Mouse (Mus musculus): ENCODE measurements at regions not wholly inside any gene's neighbourhood (a gene's known extent, or its start where the extent isn't known, plus 50 kb on each side); places are given as distances from the start of the nearest gene placed in this dataset.

DNA sequence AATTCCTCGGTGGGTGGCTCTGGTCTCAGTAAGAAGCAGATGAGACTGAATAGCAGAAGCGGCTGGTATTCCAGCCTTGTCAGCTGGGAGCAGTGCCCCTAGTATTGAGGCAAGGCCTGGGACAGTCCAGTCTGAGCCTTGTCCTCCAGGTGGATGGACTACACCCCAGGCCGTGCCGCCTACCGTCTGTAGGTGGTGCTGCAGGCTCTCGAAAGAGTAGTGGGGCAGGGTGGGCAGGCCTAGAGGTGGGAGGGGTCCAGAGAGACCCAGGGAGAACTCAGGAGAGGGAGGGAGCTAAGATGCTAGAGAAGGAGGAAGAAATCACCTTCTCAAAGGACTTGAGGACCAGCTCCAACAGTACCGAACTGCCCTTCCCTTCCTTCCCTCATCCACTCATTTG is 326.0 kb downstream of the Matn1 start:
- DNase-seq (ENCODE audit: low spot score), result no peak

DNA sequence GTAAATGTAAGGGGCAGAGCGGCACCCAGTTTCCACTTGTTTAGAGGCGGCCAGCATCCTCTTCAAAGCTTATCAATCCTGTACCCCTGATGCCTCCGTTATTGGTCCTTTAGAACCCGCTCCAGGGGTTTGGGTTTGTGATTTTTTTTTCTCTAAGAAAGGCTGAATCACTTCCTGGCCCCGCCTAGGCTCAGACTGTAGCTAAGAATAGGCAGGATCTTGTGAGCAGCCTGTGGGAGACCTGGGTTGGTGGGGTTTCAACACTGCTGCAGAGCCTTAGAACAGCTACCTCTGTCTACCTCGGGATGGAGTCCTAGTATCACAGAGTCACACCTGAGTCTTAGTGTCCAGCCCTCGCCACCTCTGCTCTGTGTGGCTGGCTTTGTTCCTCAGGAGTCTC is 327.9 kb downstream of the Matn1 start:
- DNase-seq (ENCODE audit: low spot score), result no peak

GRCm38 (mm10) chr4:131293560-131293959 is 349.4 kb downstream of the Matn1 start:
- DNase-seq (ENCODE audit: low spot score), result no peak

DNA sequence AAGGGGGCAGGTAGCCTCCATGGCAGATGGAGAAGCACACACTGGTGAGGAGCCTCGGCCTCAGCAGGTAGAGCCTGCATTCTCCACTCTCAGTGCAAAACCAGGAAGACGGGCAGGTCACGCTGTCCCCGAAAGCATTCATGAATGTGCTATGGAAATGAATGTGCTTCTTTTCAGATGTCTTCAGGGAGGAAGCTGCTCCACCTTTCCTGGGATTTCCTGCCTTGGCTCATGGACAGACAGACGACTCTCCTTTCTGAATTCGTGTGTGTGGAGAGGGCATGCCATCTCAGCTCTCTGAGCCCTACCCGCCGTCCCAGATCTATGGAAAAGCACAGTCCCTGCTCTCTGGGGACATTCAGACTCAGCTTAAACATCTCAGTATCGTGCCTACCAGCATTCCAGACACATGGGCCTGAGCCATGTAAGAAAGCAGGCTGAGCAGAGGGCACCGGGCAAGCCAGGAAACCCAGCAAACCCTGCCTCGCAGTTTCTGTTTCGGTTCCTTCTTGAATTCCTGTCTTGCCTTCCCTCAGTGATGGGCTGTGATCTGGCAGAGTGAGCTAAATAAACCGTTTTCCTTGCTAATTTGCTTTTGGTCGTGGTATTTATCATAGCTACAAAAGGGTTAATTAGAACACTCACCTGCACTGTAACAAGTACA is 354.0 kb downstream of the Matn1 start:
- no peak for DNase-seq (ENCODE audit: low spot score)

- no peak for DNase-seq (ENCODE audit: low spot score)
These were observed 359.8 kb downstream of the Matn1 start for GRCm38 (mm10) chr4:131303936-131304335.

- DNase-seq (ENCODE audit: low spot score), result no peak
These were observed 360.2 kb downstream of the Matn1 start for GRCm38 (mm10) chr4:131304361-131304777.

GRCm38 (mm10) chr4:131314231-131314630 is 370.0 kb downstream of the Matn1 start:
- no peak for DNase-seq (ENCODE audit: low spot score)

DNA sequence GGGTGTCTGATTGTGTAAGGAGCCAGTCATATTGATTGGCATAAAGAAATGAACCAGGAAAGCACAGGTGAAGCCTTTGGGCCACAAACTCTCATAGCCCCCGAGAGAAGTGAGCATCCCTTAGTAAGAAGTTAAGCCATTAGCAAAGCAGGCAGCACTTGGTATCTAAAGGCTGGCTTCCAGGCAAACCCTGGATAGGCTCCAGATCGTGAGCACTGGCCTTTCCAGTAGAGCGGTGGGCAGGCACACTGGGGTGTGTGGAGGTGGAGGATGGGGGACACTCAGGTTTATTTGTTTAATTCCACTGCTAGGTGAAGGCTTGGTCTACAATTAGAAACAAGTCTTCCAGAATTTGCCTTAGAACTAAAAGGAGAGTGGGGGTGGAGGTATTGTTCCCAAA is 371.9 kb downstream of the Matn1 start:
- no peak for DNase-seq (ENCODE audit: low spot score)

- DNase-seq (ENCODE audit: low spot score), result no peak
These were observed 378.1 kb downstream of the Matn1 start for GRCm38 (mm10) chr4:131322323-131322722.

DNA sequence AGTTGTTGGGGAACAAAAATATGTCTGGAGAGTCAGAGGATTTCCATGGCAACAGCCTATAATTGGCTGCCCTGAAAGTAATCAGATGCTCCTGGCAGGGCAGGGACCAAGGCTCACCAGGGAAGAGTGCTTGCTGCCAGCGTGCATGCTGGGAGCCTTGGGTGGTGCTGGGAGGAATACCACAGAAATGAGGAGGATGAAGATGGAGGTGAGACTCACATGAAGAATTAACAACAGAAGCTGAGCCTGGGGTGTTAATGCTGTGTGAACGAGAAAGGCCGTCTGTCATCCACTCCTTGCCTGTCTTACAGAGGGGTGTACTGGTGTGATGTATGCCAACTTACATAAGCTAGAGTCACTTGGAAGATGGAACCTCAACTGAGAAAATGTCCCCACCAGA is 380.3 kb downstream of the Matn1 start:
- no peak for DNase-seq (ENCODE audit: low spot score)

GRCm38 (mm10) chr4:131325200-131325599 is 381.0 kb downstream of the Matn1 start:
- DNase-seq (ENCODE audit: low spot score), result no peak

GRCm38 (mm10) chr4:131325609-131326008 is 381.4 kb downstream of the Matn1 start:
- DNase-seq (ENCODE audit: low spot score), result no peak

DNA sequence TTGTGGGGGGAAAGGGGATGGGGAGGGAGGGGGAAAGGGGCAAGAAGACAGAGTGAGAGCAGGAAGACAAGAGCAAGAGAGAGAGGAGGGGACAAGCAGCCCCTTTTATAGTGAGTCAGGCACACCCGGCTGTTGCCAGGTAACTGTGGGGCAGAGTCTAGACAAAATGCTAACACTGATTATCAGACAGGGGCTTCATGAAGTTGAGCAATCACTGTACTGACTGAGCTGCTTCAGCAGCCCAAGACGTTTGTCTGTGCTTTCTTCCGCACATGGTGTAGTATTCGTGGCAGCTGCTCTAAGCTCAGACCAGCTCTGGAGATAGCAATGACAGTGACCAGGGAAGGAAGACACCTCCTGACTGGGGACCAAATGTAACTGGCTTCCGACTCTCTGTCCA is 385.2 kb downstream of the Matn1 start:
- no peak for DNase-seq (ENCODE audit: low spot score)

DNA sequence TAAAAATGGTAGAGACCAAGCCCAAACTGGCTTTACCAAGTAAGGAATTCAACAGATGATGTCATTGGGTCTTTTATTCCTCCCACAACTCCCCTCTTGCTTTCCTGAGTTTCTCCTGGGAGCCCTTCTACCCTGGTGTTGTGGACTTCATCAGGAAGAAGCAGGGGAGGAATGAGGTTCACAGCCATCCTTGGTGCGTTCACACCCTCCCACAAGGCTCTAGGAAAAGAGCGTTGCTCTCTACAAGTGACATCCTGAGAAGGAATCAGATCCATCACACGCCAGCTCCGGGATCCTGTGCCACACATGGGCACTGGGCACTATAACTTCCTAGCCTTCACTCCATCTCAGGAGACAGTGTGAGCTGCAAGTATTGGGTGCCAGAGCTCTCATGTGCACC is 387.5 kb downstream of the Matn1 start:
- DNase-seq (ENCODE audit: low spot score), result no peak

DNA sequence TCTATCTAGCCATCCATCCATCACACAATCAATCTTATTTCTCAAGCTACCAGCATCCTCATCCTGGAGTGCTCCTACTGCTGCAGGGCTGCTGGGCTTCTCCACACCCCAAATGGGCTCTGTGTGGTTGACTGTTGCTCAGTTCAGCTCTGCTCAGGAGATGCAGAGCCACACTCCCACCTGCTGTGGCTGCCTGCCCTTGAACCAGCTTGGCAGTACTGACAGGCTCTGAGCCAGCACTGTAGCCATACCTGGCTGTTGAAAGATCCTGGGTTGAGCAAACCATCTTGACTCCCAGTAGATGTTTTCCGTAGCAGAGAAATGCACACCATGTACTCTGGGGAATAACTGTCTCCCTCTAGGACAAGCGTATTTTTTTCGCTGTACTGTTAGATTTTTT is 392.6 kb downstream of the Matn1 start:
- DNase-seq (ENCODE audit: low spot score), result no peak

DNA sequence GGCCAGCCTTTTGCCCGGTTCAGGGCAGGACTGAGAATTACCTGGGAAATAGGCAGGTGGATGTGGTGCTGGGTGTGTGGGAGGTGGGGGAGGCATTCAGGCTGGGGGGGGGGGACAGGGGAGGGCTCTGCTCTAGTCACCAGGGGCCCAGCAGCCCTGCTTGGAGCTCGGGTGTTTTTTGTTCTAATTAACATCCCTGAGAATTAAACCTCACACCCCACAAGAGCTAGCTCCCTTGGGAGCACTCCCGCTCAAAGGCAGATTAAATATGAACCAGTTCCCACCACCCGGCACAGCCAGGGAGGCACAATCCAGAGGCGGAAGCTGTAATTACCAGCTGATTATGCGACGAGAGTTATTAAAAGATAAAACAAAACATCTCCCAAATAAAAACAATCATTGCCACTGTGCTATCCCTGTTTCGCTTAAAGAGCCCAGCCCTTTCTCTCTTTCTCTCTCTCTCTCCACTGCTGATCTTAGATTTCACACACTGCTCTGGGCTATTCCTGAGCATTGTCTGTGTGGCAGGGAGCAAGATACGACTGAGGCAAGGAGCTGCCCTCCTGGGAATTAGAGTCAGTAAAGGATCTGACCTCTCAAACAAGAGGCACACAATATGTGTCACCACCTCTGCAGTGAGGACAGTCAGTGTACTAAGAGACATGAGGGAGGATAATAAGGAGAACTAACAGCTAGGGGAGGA is 397.0 kb downstream of the Matn1 start:
- DNase-seq (ENCODE audit: low spot score), result no peak

- no peak for DNase-seq (ENCODE audit: low spot score)
These were observed 402.5 kb downstream of the Matn1 start for GRCm38 (mm10) chr4:131346727-131347126.

GRCm38 (mm10) chr4:131350268-131350667 is 406.1 kb downstream of the Matn1 start:
- DNase-seq (ENCODE audit: low spot score), result no peak

GRCm38 (mm10) chr4:131354908-131355307 is 410.7 kb downstream of the Matn1 start:
- no peak for DNase-seq (ENCODE audit: low spot score)

- no peak for DNase-seq (ENCODE audit: low spot score)
These were observed 411.4 kb downstream of the Matn1 start for GRCm38 (mm10) chr4:131355526-131355991.

GRCm38 (mm10) chr4:131356316-131356715 is 412.1 kb downstream of the Matn1 start:
- DNase-seq (ENCODE audit: low spot score), result no peak

DNA sequence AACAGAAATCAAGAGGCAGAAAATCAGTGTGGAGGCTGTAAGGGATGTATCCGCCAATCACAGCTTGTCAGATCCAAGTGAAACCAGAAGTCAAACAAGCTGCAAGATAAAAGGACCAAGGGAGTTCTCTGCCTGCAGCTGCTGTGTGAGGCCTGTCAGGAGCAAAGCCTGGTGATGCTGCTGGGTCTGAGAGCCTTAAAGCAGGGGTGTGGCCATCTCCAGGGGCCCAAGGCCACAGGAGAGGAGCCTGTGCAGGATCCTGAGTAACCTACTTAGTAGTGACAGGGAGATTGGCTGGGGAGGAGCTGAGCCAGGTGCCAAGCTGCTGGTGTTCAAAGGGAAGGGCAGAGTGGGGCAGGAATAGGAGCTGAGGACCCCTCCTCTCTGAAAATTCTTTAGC is 418.8 kb downstream of the Matn1 start:
- DNase-seq (ENCODE audit: low spot score), result no peak

DNA sequence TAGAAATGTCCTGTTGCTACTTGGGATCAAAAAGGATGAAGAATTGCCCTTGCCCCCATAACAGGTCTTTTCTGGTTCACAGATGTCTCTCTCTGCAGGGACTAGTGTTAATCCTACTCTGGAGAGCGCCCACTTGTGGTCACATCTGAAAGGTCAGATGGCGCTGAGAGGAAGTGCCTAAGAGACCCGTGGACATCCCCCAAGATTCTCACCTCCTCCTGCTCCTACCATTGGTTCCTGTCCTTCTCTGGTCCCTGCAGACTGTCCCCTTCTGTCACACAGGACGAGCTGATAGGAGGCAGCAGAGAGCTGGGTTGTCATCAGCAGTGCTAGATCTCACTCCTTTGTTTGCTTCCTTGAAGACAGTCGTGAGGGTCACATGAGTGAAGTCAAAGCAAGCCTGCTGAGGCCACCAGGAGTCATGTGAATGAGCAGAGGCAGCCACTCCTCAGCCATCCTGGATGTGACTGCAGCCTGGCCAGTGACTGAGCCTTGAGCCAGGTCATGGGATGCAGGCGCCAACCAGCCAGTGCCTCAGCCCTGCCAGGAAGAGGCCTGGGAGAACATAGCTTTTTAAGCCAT is 420.6 kb downstream of the Matn1 start:
- peak; percentile 20 for DNase-seq (ENCODE audit: low spot score)
